Mouse (Mus musculus) adrenal gland, adult 8-10 months (tissue): Measurements from ENCODE around the gene Cwc22. TPM values are rescaled to one million over a fixed set of nuclear protein-coding genes. Genes with fewer than 3 reads are reported as not detected.

Experiments used
- DNase-seq: peaks from one replicate; pipeline ENCODE4 v3.0.0; 2022
- total RNA-seq, 4 experiments: library from RNA; stranded (reverse); gene quantifications; 2 replicates each; pipeline ENCODE4 v1.2.4; 2022

Cwc22 gene
- total RNA-seq, 4 experiments from 2014 or later, result 27.6 to 36.8 (median 31.6) TPM

DNA sequence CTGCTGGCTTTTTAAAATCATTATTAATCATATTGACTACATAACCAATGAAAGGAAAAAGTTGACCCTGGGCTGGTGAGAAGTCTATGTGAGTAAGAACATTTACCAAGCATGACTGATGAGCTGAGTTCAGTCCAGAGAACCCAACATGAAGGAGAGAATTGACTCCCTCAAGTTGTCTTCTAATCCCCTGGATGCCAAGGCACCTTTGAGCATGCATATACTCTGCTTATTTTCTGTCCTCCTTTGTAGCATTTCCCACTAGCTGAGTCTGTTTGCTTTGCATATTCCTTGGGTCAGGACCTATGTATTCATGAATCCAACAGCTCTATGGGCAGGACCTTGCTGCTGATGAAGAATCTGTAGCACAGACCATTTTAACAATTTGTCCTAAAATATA, 75.0 kb downstream of the Cwc22 start:
- DNase-seq, result no peak

DNA sequence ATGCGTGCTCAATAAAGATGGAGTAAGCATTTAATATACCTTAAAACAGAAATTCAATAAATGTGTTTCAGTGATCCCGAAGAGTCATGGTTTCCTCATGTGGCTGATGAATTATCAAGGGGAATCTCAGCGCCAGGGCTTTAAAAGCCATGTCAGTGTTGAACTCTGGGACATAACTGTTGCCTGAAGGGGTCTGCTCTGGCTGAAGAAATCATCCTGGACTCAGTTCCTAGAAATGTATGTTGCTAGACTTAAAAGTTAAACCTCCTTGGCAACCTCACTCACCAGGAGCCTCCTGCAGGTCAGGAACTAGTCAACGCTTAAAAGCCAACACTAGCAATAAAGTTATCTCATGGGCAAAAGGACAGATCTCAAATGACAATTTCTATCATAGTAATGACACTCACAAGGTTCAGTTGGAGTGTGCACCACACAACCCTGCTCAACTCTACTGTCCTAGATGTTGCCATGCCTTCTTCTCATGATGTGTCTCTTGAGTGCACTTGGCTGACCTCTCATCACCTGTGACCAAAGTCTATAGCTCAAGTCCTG, 76.4 kb downstream of the Cwc22 start:
- no peak for DNase-seq

- DNase-seq, result no peak
Measured at GRCm38 (mm10) chr2:77863934-77864333, 82.2 kb downstream of the Cwc22 start.

GRCm38 (mm10) chr2:77863522-77863921, 82.7 kb downstream of the Cwc22 start:
- peak; percentile 4 for DNase-seq

DNA sequence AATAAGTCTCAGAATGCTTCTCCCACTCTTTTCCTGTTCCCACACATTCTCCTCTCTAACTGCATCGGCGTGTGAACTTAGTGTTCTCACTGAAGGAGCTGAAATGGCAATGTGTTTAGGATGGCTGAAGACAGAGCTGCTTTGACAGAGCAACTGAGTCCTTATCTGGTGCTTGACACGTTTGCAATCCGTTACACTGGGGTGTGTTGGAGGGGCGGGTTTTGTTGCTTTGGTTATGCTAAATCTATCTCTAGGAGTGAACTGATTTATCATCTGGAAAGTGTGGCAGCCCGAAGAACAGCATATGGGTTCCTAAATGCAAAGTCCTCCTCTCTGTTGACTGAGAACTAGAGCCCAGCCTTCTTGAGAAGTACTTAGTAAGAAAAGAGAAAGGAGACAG, 104.7 kb downstream of the Cwc22 start:
- DNase-seq, result no peak

GRCm38 (mm10) chr2:77839587-77839986, 106.6 kb downstream of the Cwc22 start:
- no peak for DNase-seq

- no peak for DNase-seq
Measured at GRCm38 (mm10) chr2:77838688-77839087, 107.5 kb downstream of the Cwc22 start.

- no peak for DNase-seq
Measured at GRCm38 (mm10) chr2:77835781-77836180, 110.4 kb downstream of the Cwc22 start.

Other genes starting within 250 kb of the Cwc22 start
- gene Zfp385b, start 126.7 kb downstream of the Cwc22 start, total RNA-seq, result under 1 TPM; 0.15 to 0.62 (median 0.51) TPM